Mouse (Mus musculus) embryonic stem cell, embryonic (primary cell): Measurements from ENCODE around the gene Eftud2.

Source experiments
- CTCF ChIA-PET, 4 experiments: fragments of 300-600 bp in 2 of 4; fragments of 350-600 bp in 2 of 4; sonication (Branson Sonifier 250); formaldehyde crosslinking; loops; one replicate each; lab custom pipeline; 2022; ENCODE audit warnings: inconsistent platforms in 2 of 4; lab: Charles Lee
- POLR2A ChIA-PET, 4 experiments: fragments of 300-600 bp in 2 of 4; fragments of 350-600 bp in 2 of 4; sonication (Branson Sonifier 250); formaldehyde crosslinking; loops; one replicate each; lab custom pipeline; 2022; ENCODE audit warnings: antibody characterized with exemption in 4 of 4, inconsistent platforms in 1 of 4; lab: Charles Lee

Gene Eftud2

DNA sequence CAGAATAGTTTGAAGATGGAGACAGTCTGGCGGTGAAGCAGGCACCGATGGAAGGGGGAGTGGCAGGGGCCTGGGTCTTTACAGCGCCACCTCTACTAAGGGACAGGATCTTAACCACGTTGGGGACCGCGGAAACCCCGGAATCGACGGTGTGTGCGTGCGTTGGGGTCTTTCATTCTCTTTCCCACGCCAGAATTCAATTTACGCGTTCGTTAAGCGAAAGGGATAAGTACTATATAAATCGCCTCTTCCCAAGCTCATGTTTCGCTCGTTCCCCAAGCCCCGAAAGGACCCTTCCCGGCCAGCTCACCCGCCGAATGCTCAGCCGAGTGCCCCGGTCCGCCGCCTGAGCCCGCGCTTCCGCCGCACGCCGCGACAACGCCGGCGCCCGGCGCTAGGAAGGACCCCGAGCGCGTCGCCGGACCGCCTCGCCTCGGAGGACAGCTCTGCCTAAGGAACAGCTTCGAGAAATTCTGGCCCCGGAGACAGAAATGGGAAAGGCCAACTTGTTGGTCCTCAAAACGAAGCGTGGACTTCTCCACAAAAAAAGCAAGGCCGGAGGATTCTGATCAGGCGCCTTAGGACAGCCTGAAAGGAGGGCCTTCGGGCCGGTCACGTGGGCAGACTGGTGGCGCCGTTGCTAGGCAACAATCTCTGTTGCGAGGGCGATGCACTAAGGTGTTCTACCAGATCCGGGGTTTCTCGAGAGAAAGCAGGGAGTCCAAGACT lies at the start of gene Eftud2, which contains the start of gene Ccdc103:
TSS of gene Eftud2 (minus strand) at position 401 of the 729 bp plus-strand sequence.
TSS of gene Ccdc103 (plus strand) at position 620 of the 729 bp plus-strand sequence.
- POLR2A ChIA-PET: interaction anchor here (0.6 to 2.7 kb wide), 70 partner anchors 9 to 505 kb away, joined by 3 to 17 read pairs (median 4); partner anchors contain the start of genes Kif18b (in 3 of the 4), Hexim1 (in 2 of the 4), Acbd4 (in 1 of the 4) and Adam11 (in 1 of the 4)
- CTCF ChIA-PET: interaction anchor here in 2 of 4 experiments (0.6 to 5.0 kb wide), 8 partner anchors 9 to 840 kb away, joined by 3 to 41 read pairs (median 6); no protein-coding TSS in a partner anchor

DNA sequence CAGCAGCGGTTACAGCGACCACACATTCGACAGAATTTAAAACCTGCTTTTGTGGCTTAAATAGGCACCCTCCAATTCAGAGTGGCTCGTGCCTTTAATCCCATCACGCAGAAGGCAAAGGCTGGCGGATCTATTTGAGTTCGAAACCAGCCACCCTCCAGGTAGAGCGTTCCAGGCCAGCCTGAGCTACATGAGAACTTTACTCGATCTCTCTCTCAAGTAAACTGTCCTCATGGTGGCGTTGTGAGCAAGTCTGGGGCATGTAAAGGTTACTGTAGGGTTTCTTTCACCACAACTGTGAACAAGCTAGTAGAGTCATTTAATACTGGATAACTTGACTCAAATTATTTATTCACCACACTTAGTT lies 44.5 kb upstream of the Eftud2 start:
- CTCF ChIA-PET: interaction anchor here (0.5 to 3.9 kb wide), 52 partner anchors 9 to 722 kb away, joined by 3 to 31 read pairs (median 4); partner anchors contain the start of genes Gfap (in 2 of the 4), C1ql1 (in 1 of the 4) and Hexim2 (in 1 of the 4)
- POLR2A ChIA-PET: interaction anchor here (0.5 to 9.5 kb wide), 104 partner anchors 9 to 1471 kb away, joined by 3 to 93 read pairs (median 5); partner anchors contain the start of genes Hexim1 (in 4 of the 4), C1ql1 (in 3 of the 4), Ccdc103 (in 3 of the 4) and Dcakd (in 3 of the 4)

DNA sequence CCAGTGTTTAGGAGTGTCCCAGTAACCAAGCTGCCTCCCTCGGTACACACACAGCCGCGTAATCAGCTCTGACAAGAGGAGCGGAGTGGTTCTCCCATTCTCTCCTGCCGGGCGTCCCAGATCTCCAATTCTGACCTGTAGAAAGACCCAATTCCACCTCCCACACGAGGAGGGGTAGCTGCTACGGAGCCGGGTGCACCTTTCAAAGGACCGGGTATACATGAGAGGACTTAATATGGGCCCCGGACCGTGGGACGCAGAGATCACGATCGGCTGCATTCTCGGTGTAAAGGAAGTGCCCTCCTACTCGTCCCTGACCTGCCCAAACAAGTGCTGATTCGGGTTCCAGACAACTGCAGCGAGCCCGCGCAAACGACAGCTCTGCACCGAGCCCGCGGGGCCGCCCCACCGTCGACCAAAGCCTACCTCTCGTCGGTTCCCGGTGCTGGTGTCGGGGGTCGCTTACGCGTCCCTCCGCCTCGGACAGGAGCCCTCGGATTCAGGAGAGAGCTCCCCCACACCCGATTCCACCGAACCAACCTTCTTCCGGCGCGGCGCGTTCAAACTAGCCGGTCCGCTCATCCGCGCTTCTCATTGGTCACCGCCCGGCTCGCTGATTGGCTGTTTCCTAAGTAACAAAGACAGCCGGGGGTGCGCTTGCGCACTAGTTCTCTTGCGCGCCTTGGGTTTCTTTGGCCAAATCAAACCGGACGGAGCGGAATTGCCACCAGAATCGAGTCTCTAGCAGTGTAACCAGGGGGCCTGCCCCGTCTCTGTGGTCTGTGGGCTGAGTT lies 44.0 kb upstream of the Eftud2 start, which contains the start of gene Kif18b:
TSS of gene Kif18b (minus strand) at position 568 of the 794 bp plus-strand sequence.
- ChIA-PET CTCF (interaction anchor here (0.5 to 3.9 kb wide), 43 partner anchors 9 to 300 kb away, joined by 3 to 31 read pairs (median 3); partner anchors contain the start of genes Gfap (in 2 of the 4) and C1ql1 (in 1 of the 4)), POLR2A (interaction anchor here (0.5 to 9.5 kb wide), 111 partner anchors 9 to 1471 kb away, joined by 3 to 93 read pairs (median 5); partner anchors contain the start of genes Hexim1 (in 4 of the 4), C1ql1 (in 3 of the 4), Ccdc103 (in 3 of the 4) and Dcakd (in 3 of the 4))

DNA sequence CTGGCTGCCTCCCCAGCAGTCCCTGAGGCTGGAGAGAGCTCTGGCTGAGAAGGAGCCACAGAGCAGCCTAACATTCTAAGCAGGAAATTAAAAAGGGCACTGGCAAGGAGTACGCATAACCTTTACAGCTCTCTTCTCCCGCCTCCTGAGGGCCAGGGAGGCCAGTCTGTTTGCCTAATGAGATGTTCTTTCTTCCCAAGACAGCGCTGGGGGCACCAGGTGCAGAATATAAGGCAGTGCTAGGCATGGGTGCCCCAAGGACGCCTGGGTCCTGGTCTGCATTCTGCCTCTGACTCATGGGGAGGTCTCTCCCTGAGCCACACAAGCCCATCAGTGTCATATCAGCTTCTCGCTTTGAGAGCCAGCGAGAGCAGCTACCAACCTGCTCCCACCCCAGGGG lies 40.7 kb upstream of the Eftud2 start:
- CTCF ChIA-PET: interaction anchor here in 2 of 4 experiments (1.3 to 1.5 kb wide), 3 partner anchors 21 to 181 kb away, joined by 3 to 4 read pairs (median 3); partner anchors contain the start of gene Gfap (in 1 of the 2)
- POLR2A ChIA-PET: interaction anchor here (0.5 to 9.5 kb wide), 10 partner anchors 13 to 137 kb away, joined by 3 to 93 read pairs (median 3); partner anchors contain the start of gene C1ql1 (in 1 of the 4)

DNA sequence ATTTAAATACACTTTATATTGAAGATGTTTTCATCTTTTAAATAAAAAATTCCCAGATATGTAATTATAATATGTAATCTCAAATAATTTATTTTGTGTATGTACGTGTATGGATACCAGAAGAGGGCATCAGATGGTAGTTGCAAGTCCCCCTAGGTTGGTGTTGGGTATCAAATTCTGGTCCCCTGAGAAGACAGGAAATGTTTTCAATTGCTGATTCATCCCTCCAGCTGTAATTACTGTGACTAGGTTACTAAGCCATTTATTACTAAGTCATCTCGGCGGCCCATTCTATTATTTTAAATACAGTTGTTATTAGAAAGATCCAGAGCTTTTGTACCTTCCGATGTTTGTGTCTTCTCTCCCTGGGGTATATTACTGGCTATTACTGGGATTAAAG lies 37.3 kb upstream of the Eftud2 start:
- CTCF ChIA-PET: interaction anchor here in 1 of 4 experiments (0.6 kb wide), 1 partner anchor 235 kb away, joined by 3 read pairs; no protein-coding TSS in a partner anchor
- POLR2A ChIA-PET: interaction anchor here in 3 of 4 experiments (0.6 to 1.6 kb wide), 8 partner anchors 9 to 198 kb away, joined by 3 to 5 read pairs (median 4); partner anchors contain the start of gene Hexim1 (in 1 of the 3)

DNA sequence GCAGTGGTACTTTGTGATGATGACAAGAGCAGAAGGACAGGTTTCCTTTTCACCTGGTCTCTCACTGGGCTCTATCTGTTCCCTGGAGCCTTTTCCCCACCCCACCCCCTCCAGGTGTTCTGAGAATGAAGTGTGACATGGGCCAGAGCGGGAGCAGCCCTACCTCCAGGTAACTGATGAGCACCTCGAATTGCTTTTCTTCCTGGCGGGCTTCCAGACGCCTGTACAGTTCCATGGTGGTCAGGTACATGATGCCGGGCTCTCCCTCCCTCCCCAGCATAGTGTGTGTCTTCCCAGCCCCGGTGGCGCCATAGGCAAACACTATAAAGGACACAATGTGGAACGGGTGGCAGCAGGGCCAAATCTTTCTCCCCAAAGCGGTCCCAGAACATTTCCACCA lies 34.6 kb upstream of the Eftud2 start:
- POLR2A ChIA-PET: interaction anchor here in 2 of 4 experiments (1.4 to 3.9 kb wide), 2 partner anchors 10 kb away, joined by 7 to 16 read pairs; partner anchors contain the start of gene Kif18b (in 2 of the 2)
- CTCF ChIA-PET: no interaction called here

DNA sequence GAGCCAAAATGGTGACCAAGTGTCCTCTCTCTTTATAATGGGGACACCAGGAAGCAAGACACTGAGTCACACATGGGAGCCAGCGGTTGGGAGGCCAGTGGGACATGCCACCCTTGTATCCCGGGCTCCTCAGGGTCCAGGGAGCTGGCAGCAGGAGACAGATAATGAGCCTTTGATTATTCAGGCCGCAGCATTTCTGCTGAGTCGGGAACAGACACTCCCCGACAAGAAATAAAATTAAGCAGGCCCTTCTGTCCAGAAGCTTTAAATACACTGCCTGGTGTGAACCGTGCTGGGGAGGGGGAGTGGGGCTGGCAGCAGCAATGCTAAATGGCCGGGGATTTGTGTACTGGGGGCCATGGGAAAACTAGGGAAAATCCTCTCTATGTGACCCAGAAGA lies 30.6 kb upstream of the Eftud2 start:
- CTCF ChIA-PET: interaction anchor here in 3 of 4 experiments (0.6 to 0.7 kb wide), 3 partner anchors 19 to 44 kb away, joined by 3 to 6 read pairs (median 4); no protein-coding TSS in a partner anchor
- POLR2A ChIA-PET: interaction anchor here in 2 of 4 experiments (1.1 to 7.5 kb wide), 2 partner anchors 12 to 49 kb away, joined by 3 to 45 read pairs; partner anchors contain the start of gene Kif18b (in 1 of the 2)

DNA sequence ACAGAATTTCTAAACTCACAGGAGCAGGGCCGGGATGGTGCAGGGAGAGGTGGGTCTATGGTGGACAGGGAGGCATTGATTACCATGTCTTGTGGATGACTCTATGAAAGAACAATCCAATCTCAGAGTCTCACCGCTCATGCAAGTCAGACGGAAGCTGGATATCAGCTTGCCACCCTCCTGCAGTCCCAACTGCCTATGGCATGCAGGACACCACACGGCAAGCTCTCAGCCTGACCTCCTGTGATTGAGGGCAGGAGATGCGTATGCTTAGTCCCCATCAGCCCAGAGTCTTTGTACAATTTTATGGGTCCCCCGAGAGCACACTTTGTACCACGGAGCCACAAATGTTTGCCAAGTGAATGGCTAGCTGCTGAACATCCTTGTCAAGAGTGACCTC lies 22.9 kb upstream of the Eftud2 start:
- ChIA-PET CTCF (no interaction called here), POLR2A (interaction anchor here (0.6 to 3.8 kb wide), 12 partner anchors 9 to 310 kb away, joined by 3 to 19 read pairs (median 4); partner anchors contain the start of genes Kif18b (in 3 of the 4), Ccdc103 (in 1 of the 4), Dcakd (in 1 of the 4) and Eftud2 (in 1 of the 4))

DNA sequence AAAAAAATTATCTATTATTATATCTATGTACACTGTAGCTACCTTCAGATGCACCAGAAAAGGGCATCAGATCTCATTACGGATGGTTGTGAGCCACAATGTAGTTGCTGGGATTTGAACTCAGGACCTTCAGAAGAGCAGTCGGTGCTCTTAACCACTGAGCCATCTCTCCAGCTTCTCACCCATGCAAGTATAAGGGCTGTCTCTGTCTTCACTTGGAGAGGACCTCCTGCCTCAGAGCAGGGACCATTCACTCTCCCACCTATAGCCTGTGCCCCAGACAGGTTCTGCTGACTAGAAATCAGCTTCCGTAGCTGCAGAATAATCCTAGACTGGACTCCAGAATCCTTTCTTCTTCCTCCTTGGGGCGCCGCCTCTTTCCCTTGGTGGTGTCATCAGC lies 21.3 kb upstream of the Eftud2 start:
- POLR2A ChIA-PET: interaction anchor here (0.6 to 3.8 kb wide), 17 partner anchors 9 to 333 kb away, joined by 3 to 19 read pairs (median 4); partner anchors contain the start of genes Ccdc103 (in 2 of the 4), Eftud2 (in 2 of the 4) and Kif18b (in 2 of the 4)
- CTCF ChIA-PET: interaction anchor here in 3 of 4 experiments (0.5 to 1.6 kb wide), 9 partner anchors 9 to 655 kb away, joined by 3 to 9 read pairs (median 4); no protein-coding TSS in a partner anchor

DNA sequence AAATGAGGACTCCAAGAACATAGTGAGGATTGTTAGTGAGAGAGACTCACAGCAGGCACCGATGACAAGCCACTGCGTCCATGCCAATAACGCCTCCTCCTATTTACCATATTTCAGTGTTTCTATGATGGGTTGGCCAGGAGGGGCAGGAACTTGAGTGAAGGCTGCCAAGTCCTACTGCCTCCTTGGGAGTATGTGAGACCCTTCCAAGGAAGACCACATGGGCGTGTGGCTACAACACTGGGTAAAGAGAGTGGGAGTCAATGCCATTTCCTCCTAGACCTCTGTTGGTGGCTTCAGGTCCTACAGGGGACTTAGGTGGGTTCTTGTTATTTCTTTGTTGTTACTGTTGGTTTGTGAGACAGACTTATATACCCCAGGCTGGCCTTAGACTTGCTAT lies 20.4 kb upstream of the Eftud2 start:
- ChIA-PET CTCF (interaction anchor here (0.6 to 1.6 kb wide), 20 partner anchors 8 to 162 kb away, joined by 3 to 9 read pairs (median 4); partner anchors contain the start of gene Kif18b (in 2 of the 4)), POLR2A (interaction anchor here in 3 of 4 experiments (0.6 to 3.8 kb wide), 12 partner anchors 8 to 240 kb away, joined by 3 to 14 read pairs (median 4); partner anchors contain the start of genes Ccdc103 (in 1 of the 3), Dcakd (in 1 of the 3), Eftud2 (in 1 of the 3) and Hexim2 (in 1 of the 3))

DNA sequence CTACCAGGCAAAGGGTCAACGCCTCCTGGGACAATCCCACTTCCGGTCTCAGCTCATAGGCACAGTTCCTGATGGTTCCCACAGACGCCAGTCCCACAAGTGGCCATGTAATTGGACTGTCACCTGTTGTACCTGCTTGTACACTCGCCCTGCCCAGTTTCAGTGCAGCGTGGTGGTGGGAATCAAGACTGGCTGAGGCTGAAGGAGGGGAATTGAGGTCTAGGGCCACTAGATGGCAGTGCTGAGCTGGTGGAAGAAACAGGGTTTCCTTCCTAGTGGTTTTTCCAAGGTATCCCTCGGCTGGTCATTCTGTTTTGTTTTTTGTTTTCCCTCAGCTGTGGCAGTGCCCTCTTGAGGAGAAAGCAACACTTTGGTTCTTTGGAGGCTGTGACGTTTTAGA lies 20.0 kb upstream of the Eftud2 start, which contains the start of gene Gfap:
TSS of gene Gfap (minus strand) at position 150 of the 400 bp plus-strand sequence.
- CTCF ChIA-PET: interaction anchor here (0.5 to 1.6 kb wide), 20 partner anchors 8 to 1408 kb away, joined by 3 to 9 read pairs (median 4); partner anchors contain the start of gene Kif18b (in 2 of the 4)

DNA sequence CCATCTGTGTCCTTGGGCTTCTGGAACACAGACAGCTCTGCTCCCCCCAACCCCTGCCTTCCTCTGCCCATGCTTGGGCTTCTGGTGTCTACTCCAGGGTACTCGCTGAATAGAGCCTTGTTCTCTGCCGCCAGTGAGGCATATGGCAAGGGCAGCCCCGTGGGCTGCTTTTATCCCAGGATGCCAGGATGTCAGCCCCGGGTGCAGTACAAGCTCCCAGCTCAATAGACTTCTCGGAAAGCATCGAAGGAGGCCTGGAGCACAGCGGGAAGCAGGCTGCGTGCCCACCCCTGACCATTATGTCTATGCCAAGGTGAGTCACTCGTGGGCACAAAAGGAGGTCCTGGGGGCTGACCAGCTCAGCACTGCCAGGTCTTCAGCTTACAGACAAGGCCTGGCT lies 17.6 kb upstream of the Eftud2 start:
- POLR2A ChIA-PET: interaction anchor here in 3 of 4 experiments (0.6 to 1.6 kb wide), 5 partner anchors 15 to 579 kb away, joined by 4 to 5 read pairs (median 4); partner anchors contain the start of genes Ccdc103 (in 1 of the 3), Eftud2 (in 1 of the 3), Hexim1 (in 1 of the 3) and Kif18b (in 1 of the 3)
- CTCF ChIA-PET: no interaction called here

More for the DNA sequence above, 20.0 kb upstream of the Eftud2 start, which contains the start of gene Gfap:
- POLR2A ChIA-PET: interaction anchor here in 2 of 4 experiments (0.6 to 3.8 kb wide), 9 partner anchors 9 to 241 kb away, joined by 3 to 14 read pairs (median 3); partner anchors contain the start of genes Ccdc103 (in 1 of the 2), Dcakd (in 1 of the 2), Eftud2 (in 1 of the 2) and Hexim2 (in 1 of the 2)

DNA sequence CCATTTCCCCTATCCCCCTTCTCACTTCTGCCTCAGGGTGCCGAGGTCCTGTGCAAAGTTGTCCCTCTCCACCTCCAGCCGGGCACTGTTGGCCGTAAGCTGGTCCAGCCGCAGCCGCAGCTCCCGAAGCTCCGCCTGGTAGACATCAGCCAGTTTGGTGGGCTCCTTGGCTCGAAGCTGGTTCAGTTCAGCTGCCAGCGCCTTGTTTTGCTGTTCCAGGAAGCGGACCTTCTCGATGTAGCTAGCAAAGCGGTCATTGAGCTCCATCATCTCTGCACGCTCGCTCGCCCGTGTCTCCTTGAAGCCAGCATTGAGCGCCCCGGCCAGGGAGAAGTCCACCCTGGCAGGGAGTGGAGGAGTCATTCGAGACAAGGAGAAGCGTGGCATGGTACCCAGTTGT lies 15.9 kb upstream of the Eftud2 start:
- POLR2A ChIA-PET: interaction anchor here in 2 of 4 experiments (0.7 to 2.1 kb wide), 10 partner anchors 9 to 219 kb away, joined by 3 to 5 read pairs (median 3); partner anchors contain the start of genes Hexim1 (in 1 of the 2) and Kif18b (in 1 of the 2)
- CTCF ChIA-PET: interaction anchor here in 3 of 4 experiments (0.5 to 1.4 kb wide), 10 partner anchors 28 to 430 kb away, joined by 3 to 5 read pairs (median 3); partner anchors contain the start of gene Kif18b (in 2 of the 3)

DNA sequence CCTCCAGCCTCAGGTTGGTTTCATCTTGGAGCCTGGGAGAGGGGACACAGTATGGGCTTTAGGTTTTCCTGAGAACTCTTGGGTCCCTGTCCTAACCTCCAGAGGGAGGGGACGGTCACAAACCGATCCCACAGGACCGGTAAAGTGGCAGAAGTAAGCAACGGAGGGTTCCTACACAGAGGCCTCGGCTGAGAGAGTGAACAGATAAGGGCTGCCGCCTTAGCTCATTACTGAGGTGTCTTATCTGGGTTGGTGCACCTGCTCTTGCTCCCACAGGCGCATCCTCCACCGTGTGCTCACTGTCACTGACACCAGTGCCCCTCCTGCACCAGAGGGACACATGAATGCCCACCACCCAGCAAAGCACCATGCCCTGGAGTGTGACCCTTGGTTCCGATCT lies 15.0 kb upstream of the Eftud2 start:
- ChIA-PET CTCF (interaction anchor here in 2 of 4 experiments (1.0 to 1.4 kb wide), 5 partner anchors 60 to 264 kb away, joined by 3 to 4 read pairs (median 3); no protein-coding TSS in a partner anchor), POLR2A (interaction anchor here in 2 of 4 experiments (0.7 to 2.1 kb wide), 3 partner anchors 12 to 220 kb away, joined by 3 to 5 read pairs (median 4); partner anchors contain the start of genes Hexim1 (in 1 of the 2) and Kif18b (in 1 of the 2))

DNA sequence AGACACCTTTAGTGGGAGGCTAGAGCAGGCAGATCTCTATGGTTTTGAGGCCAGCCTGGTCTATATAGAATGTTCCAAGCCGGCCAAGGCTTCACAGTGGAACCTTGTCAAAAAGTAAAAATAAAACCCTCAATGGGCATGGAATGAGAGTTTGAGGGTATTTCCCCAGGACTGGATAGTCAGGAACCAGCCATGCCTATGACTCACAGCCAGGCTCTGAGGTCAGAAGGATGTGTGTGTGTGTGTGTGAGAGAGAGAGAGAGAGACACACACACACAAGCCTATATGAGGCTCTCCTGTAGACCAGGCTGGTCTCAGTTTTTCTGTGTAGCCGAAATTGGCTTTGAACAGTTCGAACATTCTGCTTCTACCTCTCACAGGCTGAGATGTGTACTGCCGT lies 13.9 kb upstream of the Eftud2 start:
- CTCF ChIA-PET: interaction anchor here in 1 of 4 experiments (3.2 kb wide), 1 partner anchor 98 kb away, joined by 21 read pairs; no protein-coding TSS in a partner anchor
- POLR2A ChIA-PET: interaction anchor here in 2 of 4 experiments (1.1 to 2.6 kb wide), 3 partner anchors 9 to 14 kb away, joined by 3 to 16 read pairs (median 5); partner anchors contain the start of genes Ccdc103 (in 1 of the 2) and Eftud2 (in 1 of the 2)
